Mouse (Mus musculus) midbrain, postnatal 0 days (tissue): Measurements from ENCODE around the gene Slc17a7. TPM values are rescaled to one million over a fixed set of nuclear protein-coding genes. Genes with fewer than 3 reads are reported as not detected.
"Not testable (repeated sequence)": the region's sequence is repeated elsewhere in the genome, so short reads cannot be mapped to it uniquely, and the experiment has no call there.

Source experiments
- ATAC-seq: fragments of 200-750 bp; cut with Nextera tagmentation; 2 replicates; pipeline ENCODE4 v1.8.0; 2017; ENCODE audit warnings: moderate number of reproducible peaks, mild to moderate bottlenecking, moderate TSS enrichment, moderate library complexity; ENCODE audit not compliant: low FRiP score
- DNase-seq: peaks from one replicate; pipeline ENCODE4 v3.0.0-alpha.2; 2015; ENCODE audit warnings: low spot score
- H3K27ac ChIP-seq: fragments of 300-500 bp; sonication (generic); 2 replicates; pipeline ENCODE4 v1.5.1; 2014; ENCODE audit warnings: low read depth, mild to moderate bottlenecking, low read length, mixed read lengths
- H3K27me3 ChIP-seq: fragments of 300-500 bp; sonication (generic); 2 replicates; pipeline ENCODE4 v1.6.1; 2014; ENCODE audit warnings: low read length, control low read depth, mixed read lengths; ENCODE audit not compliant: insufficient read depth
- H3K36me3 ChIP-seq: fragments of 300-500 bp; sonication (generic); 2 replicates; pipeline ENCODE4 v1.6.1; 2014; ENCODE audit warnings: low read length, control low read depth, mixed read lengths; ENCODE audit not compliant: insufficient read depth
- H3K4me1 ChIP-seq: fragments of 300-500 bp; sonication (generic); 2 replicates; pipeline ENCODE4 v1.6.1; 2014; ENCODE audit warnings: mild to moderate bottlenecking, control low read depth, antibody characterized with exemption, low read length, mixed read lengths; ENCODE audit not compliant: insufficient read depth
- H3K4me2 ChIP-seq: fragments of 300-500 bp; sonication (generic); 2 replicates; pipeline ENCODE4 v1.6.1; 2014; ENCODE audit warnings: low read depth, mild to moderate bottlenecking, low read length, mixed read lengths; ENCODE audit not compliant: poor library complexity, severe bottlenecking
- H3K4me3 ChIP-seq: fragments of 300-500 bp; sonication (generic); 2 replicates; pipeline ENCODE4 v1.5.1; 2014; ENCODE audit warnings: low read depth, mild to moderate bottlenecking, low read length, moderate library complexity
- H3K9ac ChIP-seq: fragments of 300-500 bp; sonication (generic); replicated peaks from 2 replicates; pipeline ENCODE4 v1.6.1; 2014; ENCODE audit warnings: mild to moderate bottlenecking, low read length, moderate library complexity, mixed read lengths; ENCODE audit not compliant: poor library complexity, severe bottlenecking
- H3K9me3 ChIP-seq: fragments of 300-500 bp; sonication (generic); 2 replicates; pipeline ENCODE4 v1.6.1; 2016; ENCODE audit warnings: low read length, control low read depth
- CTCF ChIP-seq: IDR thresholded peaks from 2 replicates; pipeline ENCODE4 v1.5.1; 2016; ENCODE audit warnings: antibody characterized with exemption, mild to moderate bottlenecking
- WGBS: fragments of 180-500 bp; shearing (Covaris S2); extraction: QIAGEN DNeasy Blood & Tissue Kit; methylation state at CpG from one replicate; pipeline ENCODE4 v1.1.7; 2014; 5-methylcytosine and 5-hydroxymethylcytosine counted together
- polyA plus RNA-seq: library from polyadenylated mRNA; unstranded; fragments of >200 nt; fragmentation: Nextera tagmentation; extraction: Ambion mirVana; gene quantifications from 2 replicates; pipeline ENCODE4 v1.2.1, GENCODE M21; 2015
- total RNA-seq: library from RNA; depleted of rRNA; stranded (reverse); fragments of >200 nt; gene quantifications from 2 replicates; pipeline ENCODE4 v1.2.3, GENCODE M21; 2014

The Slc17a7 gene
- total and polyA plus RNA-seq, 2 experiments from 2014 or later = 0.95 to 2.5 TPM

DNA sequence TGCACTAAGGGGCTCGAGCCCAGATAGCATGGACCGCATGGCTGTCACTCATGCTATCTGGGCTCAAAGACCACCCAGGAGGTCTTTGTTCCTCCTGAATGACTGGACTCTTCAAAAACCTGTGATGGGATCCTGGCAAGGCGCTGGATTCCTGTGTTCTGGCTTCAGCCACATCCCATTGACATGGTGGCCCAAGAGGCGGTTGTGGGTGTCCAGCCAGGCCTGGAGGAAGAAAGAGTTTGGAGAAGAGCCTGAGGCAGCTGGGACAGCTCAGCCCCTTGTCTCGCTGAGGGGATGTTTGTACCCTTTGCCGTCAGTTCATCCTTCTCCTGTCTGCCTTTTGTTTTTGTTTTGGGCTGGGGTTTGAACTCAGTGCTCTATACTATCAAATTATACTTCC lies 14.2 kb upstream of the Slc17a7 start:
- DNase-seq = no peak

DNA sequence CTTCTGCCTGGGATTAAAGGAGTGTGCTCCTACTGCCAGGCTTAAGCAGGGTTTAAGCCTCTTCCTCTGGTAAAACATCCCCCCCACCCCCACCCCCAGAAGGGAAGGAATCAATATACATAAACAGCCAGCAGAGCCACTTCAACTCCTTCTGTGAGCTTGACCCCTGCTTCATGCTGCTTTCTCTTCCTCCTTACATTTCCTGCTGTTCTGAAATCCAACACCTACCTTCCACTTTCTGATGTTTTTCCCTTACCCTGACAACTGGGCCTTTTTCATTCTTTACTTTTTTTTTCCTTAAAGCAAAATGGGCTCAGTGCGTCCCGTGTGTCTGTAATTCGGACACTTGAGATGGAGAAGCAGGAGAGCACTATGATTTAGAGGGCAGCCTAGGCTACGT lies 13.4 kb upstream of the Slc17a7 start:
- Histone ChIP-seq H3K4me2 (no peak overlapping the region), H3K4me1 (no peaks in the 10 kb centered on the region), H3K9me3 (no peaks in the 10 kb centered on the region), H3K27ac (no peak overlapping the region), H3K36me3 (peaks cover 5% of the 10 kb centered on the region; the same call in 1 of the 2 replicates), H3K4me3 (no peak overlapping the region), H3K27me3 (no peaks in the 10 kb centered on the region), H3K9ac (no peak overlapping the region)
- ATAC-seq = no peak
- WGBS = 62% methylated on average over 4 of the region's 4 CpGs
- no peak for TF ChIP-seq CTCF
- DNase-seq = no peak

More for the DNA sequence above, 14.2 kb upstream of the Slc17a7 start:
- H3K27ac ChIP-seq = no peak overlapping the region
- no peaks in the 10 kb centered on the region for H3K4me1 ChIP-seq
- H3K4me2 ChIP-seq = no peak overlapping the region
- no peaks in the 10 kb centered on the region for H3K9me3 ChIP-seq
- H3K27me3 ChIP-seq = no peaks in the 10 kb centered on the region
- TF ChIP-seq CTCF = no peak
- no peak overlapping the region for H3K4me3 ChIP-seq
- WGBS = 29% methylated on average over 6 of the region's 6 CpGs
- peaks cover 5% of the 10 kb centered on the region; the same call in 1 of the 2 replicates for H3K36me3 ChIP-seq
- no peak for ATAC-seq
- H3K9ac ChIP-seq = 0 out of 2 replicates have a peak overlapping the region, but pooled peaks have one; percentile 3

DNA sequence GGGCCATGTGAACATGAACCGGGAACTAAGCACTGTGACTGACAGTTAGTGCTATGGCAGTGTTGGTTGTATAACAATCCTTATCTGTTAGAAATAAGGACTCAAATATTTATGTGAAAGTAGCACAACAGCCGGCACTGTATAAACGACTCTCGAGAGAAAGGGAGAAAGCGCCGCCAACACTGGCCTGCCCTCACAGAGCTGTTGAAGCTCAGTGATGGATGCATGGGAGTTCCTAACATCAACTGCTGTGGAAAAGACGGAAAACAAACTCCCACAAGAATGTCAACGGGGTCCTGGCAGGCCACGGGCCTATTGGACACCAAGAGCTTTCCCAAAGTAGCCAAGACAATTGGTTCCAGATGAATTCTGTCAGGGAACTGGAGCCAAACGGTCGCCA lies 12.4 kb upstream of the Slc17a7 start:
- 68% methylated on average over 11 of the region's 11 CpGs for WGBS
- no peak overlapping the region for H3K4me3 ChIP-seq
- H3K9me3 ChIP-seq = no peaks in the 10 kb centered on the region
- no peak overlapping the region for H3K4me2 ChIP-seq
- no peaks in the 10 kb centered on the region for H3K4me1 ChIP-seq
- no peaks in the 10 kb centered on the region for H3K27me3 ChIP-seq
- H3K36me3 ChIP-seq = 0 out of 2 replicates have a peak, but pooled peaks cover 2% of the 10 kb centered on the region
- H3K9ac ChIP-seq = no peak overlapping the region
- DNase-seq = no peak
- no peak overlapping the region for H3K27ac ChIP-seq
- no peak for TF ChIP-seq CTCF
- ATAC-seq = no peak

DNA sequence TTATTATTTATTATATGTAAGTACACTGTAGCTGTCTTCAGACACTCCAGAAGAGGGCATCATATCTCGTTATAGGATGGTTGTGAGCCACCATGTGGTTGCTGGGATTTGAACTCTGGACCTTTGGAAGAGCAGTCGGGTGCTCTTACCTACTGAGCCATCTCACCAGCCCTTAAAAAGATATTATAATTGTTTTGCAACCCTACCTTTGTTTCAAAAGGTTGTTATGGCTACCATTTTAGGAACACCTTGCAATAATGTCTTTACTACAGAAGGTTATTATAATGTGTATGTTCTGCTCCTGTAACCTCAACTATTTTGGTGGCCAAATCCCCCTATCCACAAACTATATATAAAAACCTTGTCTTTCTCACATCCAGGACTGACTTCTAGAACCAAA lies 10.7 kb upstream of the Slc17a7 start:
- WGBS = 84% methylated on average over 2 of the region's 2 CpGs

DNA sequence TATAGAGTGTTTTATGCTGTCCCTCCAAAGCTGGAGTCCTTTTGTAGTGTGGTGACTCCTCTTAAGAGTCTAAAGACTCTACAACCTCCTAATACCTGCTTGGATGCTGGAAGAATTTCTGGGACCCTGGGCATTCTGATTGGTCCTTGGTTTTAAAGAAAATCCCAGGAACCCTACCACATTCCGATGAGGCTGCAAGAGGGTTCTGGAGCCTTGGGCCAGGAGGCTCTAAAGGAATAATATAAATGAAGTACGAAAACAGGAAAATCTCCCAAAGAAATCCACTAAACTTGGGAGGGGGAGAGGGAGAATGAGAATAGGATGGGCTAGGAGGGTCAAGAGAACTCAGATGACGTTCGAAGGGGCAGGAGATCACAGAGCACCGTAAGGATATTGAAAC lies 10.2 kb upstream of the Slc17a7 start:
- Histone ChIP-seq H3K9ac (peak overlapping the region; percentile 77), H3K27me3 (no peaks in the 10 kb centered on the region), H3K4me2 (peak overlapping the region; percentile 69), H3K4me3 (peak overlapping the region; percentile 58), H3K9me3 (no peaks in the 10 kb centered on the region), H3K4me1 (no peaks in the 10 kb centered on the region), H3K36me3 (peaks cover 12% of the 10 kb centered on the region; the same call in 1 of the 2 replicates), H3K27ac (peak overlapping the region; percentile 94)
- TF ChIP-seq CTCF = no peak
- WGBS = 2% methylated on average over 5 of the region's 5 CpGs
- no peak for ATAC-seq
- DNase-seq = no peak

More for the DNA sequence above, 10.7 kb upstream of the Slc17a7 start:
- H3K27me3 ChIP-seq, H3K4me1 ChIP-seq, H3K4me2 ChIP-seq, H3K36me3 ChIP-seq, ATAC-seq, DNase-seq, H3K4me3 ChIP-seq, H3K9me3 ChIP-seq, H3K9ac ChIP-seq, H3K27ac ChIP-seq: not testable (repeated sequence)

DNA sequence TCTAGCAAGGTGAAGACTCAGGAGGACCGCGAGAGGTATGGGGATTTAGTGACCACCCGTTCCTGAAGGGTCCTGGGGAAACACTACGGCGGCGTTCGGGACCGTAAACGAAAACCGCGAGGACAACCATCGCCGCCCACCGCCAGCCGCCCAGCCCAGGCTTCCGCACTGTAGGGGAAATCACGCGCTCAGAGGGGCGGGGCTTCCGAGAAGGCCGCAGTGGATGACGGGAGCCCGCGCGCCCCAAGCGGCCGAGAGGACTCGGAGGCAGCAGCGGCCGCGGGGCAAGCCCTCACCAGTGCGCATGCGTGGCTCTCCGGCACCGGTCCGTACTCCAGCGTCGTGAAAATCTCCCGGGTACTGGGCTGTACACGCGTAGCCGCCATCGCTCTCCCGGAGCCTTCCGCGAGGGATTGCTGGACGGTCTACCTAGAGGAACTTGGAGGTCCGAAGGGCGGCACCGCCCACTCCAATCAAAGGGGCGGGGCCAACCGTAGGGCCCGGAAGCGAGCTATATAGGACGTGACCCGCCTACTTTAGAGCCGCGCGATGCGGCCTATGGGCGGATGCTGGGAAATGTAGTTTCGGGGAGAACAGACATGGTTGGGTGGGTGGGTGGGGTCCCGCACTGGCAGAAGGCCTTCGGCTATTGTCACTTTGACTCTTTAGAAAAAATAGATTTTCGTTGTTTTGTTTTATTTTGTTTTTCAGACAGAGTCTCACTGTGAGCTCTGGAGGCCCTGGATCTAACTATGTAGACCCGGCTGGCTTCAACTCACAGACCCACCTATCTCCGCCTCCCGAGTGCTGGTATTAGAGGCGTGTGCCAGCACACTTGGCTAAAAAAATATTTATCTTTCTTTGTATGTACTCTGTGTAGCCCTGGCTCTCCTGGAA lies 9.4 kb upstream of the Slc17a7 start, which contains the start of the genes Pih1d1 and Aldh16a1:
Gene Pih1d1, plus strand, starts transcription at position 208 of the 897 bp plus-strand sequence.
Gene Aldh16a1, minus strand, starts transcription at position 489 of the 897 bp plus-strand sequence.
- H3K9me3 ChIP-seq = no peaks in the 10 kb centered on the region
- H3K4me1 ChIP-seq = no peaks in the 10 kb centered on the region
- peak within 1 kb of the TSS; percentile 69 for H3K4me2 ChIP-seq
- H3K27me3 ChIP-seq = no peaks in the 10 kb centered on the region
- H3K4me3 ChIP-seq = peak within 1 kb of the TSS; percentile 58
- WGBS = 5% methylated on average over 67 of the region's 69 CpGs
- ATAC-seq (peak; percentile 93), DNase-seq (peak; percentile 97)
- H3K9ac ChIP-seq = peak within 1 kb of the TSS; percentile 77
- peak within 1 kb of the TSS; percentile 94 for H3K27ac ChIP-seq
- peaks cover 16% of the 10 kb centered on the region; the same call in 1 of the 2 replicates for H3K36me3 ChIP-seq
- TF ChIP-seq CTCF = peak; percentile 78
